Mouse (Mus musculus) limb, embryonic 13.5 days (tissue): ENCODE results near the gene Acvr1. TPM values are rescaled to one million over a fixed set of nuclear protein-coding genes. Genes with fewer than 3 reads are reported as not detected.

ENCODE experiments used
- ATAC-seq: fragments of 200-750 bp; cut with Nextera tagmentation; 2 replicates; pipeline ENCODE4 v1.8.0; 2017; ENCODE audit warnings: low read depth, moderate number of reproducible peaks, moderate TSS enrichment; ENCODE audit not compliant: low FRiP score
- H3K27ac ChIP-seq: fragments of 300-500 bp; sonication (generic); 2 replicates; pipeline ENCODE4 v1.5.1; 2015; ENCODE audit warnings: inconsistent platforms, mild to moderate bottlenecking, moderate library complexity
- H3K27me3 ChIP-seq: fragments of 300-500 bp; sonication (generic); 2 replicates; pipeline ENCODE4 v1.6.1; 2015; ENCODE audit warnings: mild to moderate bottlenecking, inconsistent platforms
- H3K36me3 ChIP-seq: fragments of 300-500 bp; sonication (generic); 2 replicates; pipeline ENCODE4 v1.6.1; 2015; ENCODE audit warnings: inconsistent platforms, mild to moderate bottlenecking, moderate library complexity
- H3K4me1 ChIP-seq: fragments of 300-500 bp; sonication (generic); 2 replicates; pipeline ENCODE4 v1.6.1; 2015; ENCODE audit warnings: inconsistent platforms
- H3K4me2 ChIP-seq: fragments of 300-500 bp; sonication (generic); replicated peaks from 2 replicates; pipeline ENCODE4 v1.6.1; 2015; ENCODE audit warnings: inconsistent platforms, mild to moderate bottlenecking, moderate library complexity
- H3K4me3 ChIP-seq: fragments of 300-500 bp; sonication (generic); 2 replicates; pipeline ENCODE4 v1.5.1; 2015; ENCODE audit warnings: moderate library complexity, mild to moderate bottlenecking, inconsistent platforms
- H3K9ac ChIP-seq: fragments of 300-500 bp; sonication (generic); 2 replicates; pipeline ENCODE4 v1.6.1; 2015; ENCODE audit warnings: mild to moderate bottlenecking, inconsistent platforms
- H3K9me3 ChIP-seq: fragments of 300-500 bp; sonication (generic); 2 replicates; pipeline ENCODE4 v1.6.1; 2016; ENCODE audit warnings: inconsistent platforms
- WGBS: fragments of 180-500 bp; shearing (Covaris S2); methylation state at CpG from one replicate; pipeline ENCODE4 v1.1.7; 2015; 5-methylcytosine and 5-hydroxymethylcytosine counted together
- polyA plus RNA-seq: library from polyadenylated mRNA; unstranded; fragments of >200 nt; fragmentation: Nextera tagmentation; extraction: Ambion mirVana; gene quantifications from 2 replicates; pipeline ENCODE4 v1.2.1, GENCODE M21; 2015

Acvr1 gene
- polyA plus RNA-seq, 1 experiment from 2014 or later = 8.6 TPM

DNA sequence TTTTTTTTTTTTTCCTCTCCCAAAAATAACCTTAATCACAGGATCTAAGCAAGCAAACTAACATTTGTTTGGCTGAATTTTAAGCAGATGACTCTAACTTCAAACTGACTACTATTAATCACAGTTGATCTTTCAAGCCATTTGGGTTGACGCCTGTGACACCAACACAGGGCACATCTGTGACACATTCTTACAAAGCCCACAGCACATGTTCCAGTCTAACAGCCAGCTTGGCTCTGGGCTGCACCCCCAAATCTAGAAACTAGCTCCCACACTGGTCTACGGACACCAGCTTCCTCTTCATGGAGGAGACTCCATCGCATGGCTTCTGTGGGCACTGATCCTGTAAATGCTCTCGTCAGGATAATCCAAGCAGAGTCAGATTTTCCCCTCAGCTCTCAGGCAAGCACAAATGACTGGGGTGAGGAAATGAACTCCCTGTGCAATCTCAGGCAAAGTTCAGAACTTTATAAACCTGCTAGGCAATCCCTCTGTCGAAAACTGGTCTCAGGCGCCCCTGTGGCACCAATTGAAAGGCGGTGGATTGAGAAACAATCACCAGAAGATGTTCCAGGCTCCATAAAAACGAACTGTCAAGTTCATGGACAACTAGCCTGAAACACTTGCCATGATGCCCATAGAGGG, 110.0 kb downstream of the Acvr1 start:
- WGBS = 89% methylated on average over 8 of the region's 8 CpGs
- no peak overlapping the region for H3K27ac ChIP-seq
- H3K9ac ChIP-seq = no peak overlapping the region
- H3K4me3 ChIP-seq = no peak overlapping the region
- H3K27me3 ChIP-seq = no peaks in the 10 kb centered on the region
- no peaks in the 10 kb centered on the region for H3K4me1 ChIP-seq
- no peak overlapping the region for H3K4me2 ChIP-seq
- no peaks in the 10 kb centered on the region for H3K9me3 ChIP-seq
- no peak for ATAC-seq
- peaks cover 59% of the 10 kb centered on the region for H3K36me3 ChIP-seq

DNA sequence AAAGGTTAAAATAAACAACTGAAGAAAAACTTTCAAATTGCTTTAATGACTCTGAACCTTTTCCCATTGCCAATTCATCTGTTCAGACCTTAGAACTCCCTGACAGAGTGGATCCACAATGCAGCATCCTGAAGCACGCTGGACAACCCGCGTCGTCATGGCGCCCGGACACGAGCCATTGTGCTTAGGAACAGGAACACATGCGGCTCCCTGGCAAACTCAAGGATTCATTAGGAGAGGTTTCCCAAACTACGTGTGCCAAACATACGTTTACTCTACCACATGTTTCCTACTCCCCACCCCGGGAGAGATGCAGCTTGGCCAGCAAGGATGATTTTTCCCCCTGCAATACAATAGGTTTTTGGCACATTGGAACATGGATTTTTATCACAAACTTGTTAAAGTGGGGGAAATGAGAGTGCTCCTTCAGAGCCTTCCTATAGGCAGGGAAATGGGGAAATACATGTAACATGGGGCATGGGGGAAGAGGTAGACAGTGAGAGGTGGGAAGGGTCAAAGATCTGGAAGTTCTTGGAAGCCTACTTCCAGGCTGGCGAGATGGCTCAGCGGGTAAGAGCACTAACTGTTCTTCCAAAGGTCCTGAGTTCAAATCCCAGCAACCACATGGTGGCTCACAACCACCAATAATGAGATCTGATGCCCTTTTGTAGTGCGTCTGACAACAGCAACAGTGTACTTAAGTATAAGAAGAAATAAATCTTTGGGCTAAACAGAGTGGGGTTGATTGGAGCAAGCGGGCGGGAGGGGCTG, 112.7 kb downstream of the Acvr1 start:
- WGBS = 92% methylated on average over 16 of the region's 16 CpGs
- H3K27me3 ChIP-seq = no peaks in the 10 kb centered on the region
- H3K36me3 ChIP-seq = peaks cover 50% of the 10 kb centered on the region
- H3K4me2 ChIP-seq = no peak overlapping the region
- no peak for ATAC-seq
- H3K27ac ChIP-seq = no peak overlapping the region
- H3K4me1 ChIP-seq = no peaks in the 10 kb centered on the region
- H3K9me3 ChIP-seq = no peaks in the 10 kb centered on the region
- H3K9ac ChIP-seq = no peak overlapping the region
- H3K4me3 ChIP-seq = no peak overlapping the region

DNA sequence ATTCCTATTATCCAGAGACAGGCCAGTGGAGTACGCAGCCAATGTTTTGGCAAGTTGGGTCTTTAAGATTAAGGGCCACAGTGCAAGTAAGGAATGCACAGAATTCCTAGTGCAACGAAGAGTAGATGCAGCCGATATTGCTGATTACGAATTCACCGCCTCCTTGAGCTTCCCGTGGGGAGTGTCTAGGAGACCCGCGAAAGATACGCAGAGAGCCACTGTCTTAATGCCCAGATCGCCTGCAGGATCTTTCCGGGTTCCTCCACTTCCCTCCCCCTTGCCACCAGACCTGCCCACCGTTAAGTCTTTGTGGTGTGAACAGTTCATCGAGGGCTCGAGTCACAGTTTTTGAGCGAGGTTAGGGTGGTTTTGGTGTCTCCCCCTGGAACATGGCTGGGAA, 120.0 kb downstream of the Acvr1 start:
- no peak overlapping the region for H3K27ac ChIP-seq

DNA sequence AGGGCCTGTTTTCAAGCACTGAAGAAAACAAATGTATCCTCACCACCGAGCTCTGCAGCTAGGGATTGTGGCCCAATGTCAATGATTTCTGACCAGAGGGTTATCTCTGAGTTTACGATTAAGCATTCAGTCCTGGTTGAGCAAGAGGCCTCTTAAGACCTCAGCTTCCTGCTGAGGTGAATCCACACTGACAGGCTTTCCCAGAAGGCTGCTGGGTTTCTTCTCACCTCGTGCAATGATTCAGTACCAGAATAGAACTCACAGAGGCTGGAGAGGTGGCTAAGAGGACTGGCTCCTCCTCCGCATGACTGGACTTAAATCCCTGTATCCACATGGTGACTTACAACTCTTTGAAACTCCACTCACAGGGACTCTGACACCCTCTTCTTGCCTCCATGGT, 123.8 kb downstream of the Acvr1 start:
- WGBS = 83% methylated on average over 4 of the region's 4 CpGs
- Histone ChIP-seq H3K4me2 (no peak overlapping the region), H3K4me3 (no peak overlapping the region), H3K36me3 (peaks cover 36% of the 10 kb centered on the region), H3K9ac (no peak overlapping the region), H3K27ac (no peak overlapping the region), H3K9me3 (no peaks in the 10 kb centered on the region), H3K4me1 (no peaks in the 10 kb centered on the region), H3K27me3 (no peaks in the 10 kb centered on the region)
- no peak for ATAC-seq

More for the DNA sequence above, 120.0 kb downstream of the Acvr1 start:
- Histone ChIP-seq H3K27me3 (no peaks in the 10 kb centered on the region), H3K4me2 (no peak overlapping the region), H3K4me3 (no peak overlapping the region), H3K4me1 (no peaks in the 10 kb centered on the region), H3K9ac (no peak overlapping the region), H3K36me3 (peaks cover 44% of the 10 kb centered on the region), H3K9me3 (no peaks in the 10 kb centered on the region)
- WGBS = 92% methylated on average over 15 of the region's 15 CpGs
- no peak for ATAC-seq

DNA sequence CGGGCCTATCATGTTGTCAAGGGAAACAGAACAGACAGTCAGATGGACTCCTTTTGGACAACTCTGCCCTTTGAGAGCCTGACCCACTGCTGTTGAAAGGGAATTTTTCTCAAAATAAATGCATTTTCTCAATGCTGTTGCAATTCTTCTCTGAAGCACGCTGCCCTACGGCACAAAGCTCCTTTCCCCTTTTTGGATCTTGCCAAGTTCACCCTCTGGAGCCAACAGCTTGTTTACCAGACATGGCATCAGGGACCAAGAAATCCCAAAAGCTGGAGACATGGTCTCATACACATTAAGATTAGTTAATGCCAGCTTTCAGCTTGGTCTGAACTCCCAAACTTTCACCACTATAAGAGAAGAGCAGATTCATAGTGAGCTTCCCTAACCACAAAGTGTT, 130.0 kb downstream of the Acvr1 start:
- WGBS = 98% methylated on average over 3 of the region's 3 CpGs
- no peak for ATAC-seq
- Histone ChIP-seq H3K9me3 (no peaks in the 10 kb centered on the region), H3K27ac (no peak overlapping the region), H3K27me3 (peaks cover 4% of the 10 kb centered on the region; the same call in 1 of the 2 replicates), H3K36me3 (peaks cover 11% of the 10 kb centered on the region; the same call in 1 of the 2 replicates), H3K9ac (no peak overlapping the region), H3K4me2 (no peak overlapping the region), H3K4me1 (peaks cover 10% of the 10 kb centered on the region; the same call in 1 of the 2 replicates), H3K4me3 (no peak overlapping the region)

DNA sequence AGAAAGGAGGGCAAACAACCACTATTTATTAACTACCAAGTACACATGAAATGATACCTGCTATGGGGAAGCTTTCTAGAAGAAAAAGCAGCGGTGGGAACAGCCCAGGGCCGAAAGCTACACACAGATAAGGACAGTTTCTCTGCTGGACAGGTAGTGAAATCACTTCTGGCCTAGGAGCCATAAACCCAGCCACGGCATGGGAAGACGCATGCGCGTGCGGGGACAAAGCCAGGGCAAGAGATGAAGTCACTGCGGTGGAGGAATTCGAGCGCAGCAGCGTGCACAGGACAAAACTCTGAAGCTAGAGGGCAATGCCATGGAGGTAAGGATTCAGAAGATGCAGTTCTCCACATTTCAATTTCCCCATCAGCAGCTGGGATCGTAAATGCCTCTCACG, 131.4 kb downstream of the Acvr1 start:
- H3K9ac ChIP-seq = no peak overlapping the region
- H3K27ac ChIP-seq = peak overlapping the region; percentile 2; the same call in 1 of the 2 replicates
- H3K36me3 ChIP-seq = peaks cover 13% of the 10 kb centered on the region; the same call in 1 of the 2 replicates
- peaks cover 10% of the 10 kb centered on the region; the same call in 1 of the 2 replicates for H3K4me1 ChIP-seq
- peaks cover 4% of the 10 kb centered on the region; the same call in 1 of the 2 replicates for H3K27me3 ChIP-seq
- ATAC-seq = no peak
- 57% methylated on average over 13 of the region's 13 CpGs for WGBS
- H3K4me3 ChIP-seq = no peak overlapping the region
- H3K9me3 ChIP-seq = no peaks in the 10 kb centered on the region
- peak overlapping the region; percentile 25; the same call in 1 of the 2 replicates for H3K4me2 ChIP-seq

DNA sequence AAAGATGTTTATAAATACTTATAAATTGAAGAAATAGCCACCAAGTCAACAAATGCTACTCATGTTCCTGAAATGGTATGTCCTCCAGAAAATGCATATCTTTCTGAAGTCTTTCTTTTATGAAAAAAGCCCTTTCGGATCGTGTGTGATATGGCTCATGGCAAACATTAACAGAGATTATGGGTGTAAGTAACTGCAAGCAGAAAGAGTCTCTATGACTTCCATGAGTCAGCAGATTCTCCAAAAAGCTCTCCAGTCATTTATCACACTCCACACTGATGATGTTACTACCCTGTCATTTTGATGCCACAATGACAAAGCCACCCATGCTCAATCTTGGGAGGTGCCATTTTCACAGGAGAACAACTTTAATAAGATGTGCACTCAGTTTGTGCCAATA, 132.5 kb downstream of the Acvr1 start:
- H3K27me3 ChIP-seq = peaks cover 4% of the 10 kb centered on the region; the same call in 1 of the 2 replicates
- no peak overlapping the region for H3K27ac ChIP-seq
- no peak overlapping the region for H3K4me2 ChIP-seq
- 92% methylated on average over 2 of the region's 2 CpGs for WGBS
- ATAC-seq = no peak
- no peak overlapping the region for H3K4me3 ChIP-seq
- H3K36me3 ChIP-seq = peaks cover 11% of the 10 kb centered on the region; the same call in 1 of the 2 replicates
- no peak overlapping the region for H3K9ac ChIP-seq
- H3K9me3 ChIP-seq = no peaks in the 10 kb centered on the region
- peaks cover 10% of the 10 kb centered on the region; the same call in 1 of the 2 replicates for H3K4me1 ChIP-seq

DNA sequence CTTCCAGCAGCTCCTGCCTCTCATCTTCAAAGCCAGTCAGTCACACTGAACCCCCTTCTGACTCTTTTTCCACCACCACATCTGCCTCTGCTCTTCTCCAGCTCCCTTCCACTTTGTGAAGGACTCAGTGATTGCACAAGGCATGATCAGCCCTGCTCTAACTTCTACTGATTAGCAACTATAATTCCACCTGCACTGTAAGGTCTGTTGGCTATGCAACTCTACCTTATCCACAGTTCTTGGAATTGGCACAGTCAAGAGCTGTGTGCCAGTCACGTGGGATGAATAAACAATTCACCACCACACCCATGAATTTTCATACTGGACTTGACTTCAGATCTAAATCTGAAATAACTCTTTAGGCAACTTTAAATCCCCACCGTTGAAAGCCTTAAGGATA, 133.6 kb downstream of the Acvr1 start:
- 0 out of 2 replicates have a peak, but pooled peaks cover 7% of the 10 kb centered on the region for H3K36me3 ChIP-seq
- H3K4me2 ChIP-seq = no peak overlapping the region
- H3K4me1 ChIP-seq = peaks cover 10% of the 10 kb centered on the region; the same call in 1 of the 2 replicates
- H3K27ac ChIP-seq = no peak overlapping the region
- H3K9ac ChIP-seq = no peak overlapping the region
- 91% methylated on average over 2 of the region's 2 CpGs for WGBS
- H3K4me3 ChIP-seq = no peak overlapping the region
- H3K9me3 ChIP-seq = no peaks in the 10 kb centered on the region
- H3K27me3 ChIP-seq = peaks cover 4% of the 10 kb centered on the region; the same call in 1 of the 2 replicates
- no peak for ATAC-seq

DNA sequence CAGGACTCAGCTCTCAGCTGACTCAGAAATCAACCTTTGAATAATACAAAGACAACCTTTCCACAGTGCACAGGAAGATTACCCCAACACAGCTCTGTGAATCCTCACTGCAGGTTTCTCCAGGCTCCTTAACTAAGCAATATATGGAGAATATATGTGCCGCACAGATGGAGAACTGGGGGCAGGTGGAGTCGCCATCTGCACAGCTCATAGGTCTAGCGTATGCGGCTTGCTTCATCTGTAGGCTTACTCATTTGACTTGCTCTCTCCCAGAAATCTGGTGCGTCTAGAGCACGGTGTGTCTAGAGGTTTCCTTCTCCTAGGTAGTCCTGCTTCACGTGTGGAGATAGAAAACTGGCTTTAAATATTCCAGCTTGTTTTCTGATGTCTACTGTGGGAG, 134.7 kb downstream of the Acvr1 start:
- Histone ChIP-seq H3K27ac (no peak overlapping the region), H3K9me3 (no peaks in the 10 kb centered on the region), H3K36me3 (0 out of 2 replicates have a peak, but pooled peaks cover 7% of the 10 kb centered on the region), H3K4me3 (no peak overlapping the region), H3K27me3 (peaks cover 4% of the 10 kb centered on the region; the same call in 1 of the 2 replicates), H3K9ac (no peak overlapping the region), H3K4me1 (peaks cover 10% of the 10 kb centered on the region; the same call in 1 of the 2 replicates), H3K4me2 (no peak overlapping the region)
- ATAC-seq = no peak
- 94% methylated on average over 7 of the region's 7 CpGs for WGBS

DNA sequence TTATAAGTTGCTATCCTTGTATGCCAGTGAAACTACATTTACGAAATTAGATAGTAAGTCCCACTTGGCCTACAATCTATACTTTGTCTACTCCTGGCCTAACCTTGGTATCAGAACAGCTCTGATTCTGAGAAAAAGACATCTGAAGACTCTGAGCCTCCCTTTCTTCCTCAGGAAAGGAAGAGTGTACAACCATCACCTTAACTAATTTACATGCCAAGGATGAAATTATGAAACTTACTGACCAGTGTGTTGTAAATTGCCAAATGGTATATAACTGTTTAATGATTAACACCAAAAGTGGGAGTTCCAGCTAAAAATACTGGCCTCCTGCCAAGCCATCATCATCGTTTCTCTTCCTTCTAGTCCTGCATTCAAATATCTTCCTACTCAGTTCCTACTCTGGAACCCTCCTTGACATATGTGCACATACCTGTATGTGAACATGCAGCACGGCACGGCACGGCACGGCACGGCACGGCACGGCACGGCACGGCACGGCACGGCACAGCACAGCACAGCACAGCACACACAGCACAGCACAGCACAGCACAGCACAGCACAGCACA, 141.4 kb downstream of the Acvr1 start:
- Histone ChIP-seq H3K36me3 (0 out of 2 replicates have a peak, but pooled peaks cover 2% of the 10 kb centered on the region), H3K27me3 (no peaks in the 10 kb centered on the region), H3K4me3 (no peak overlapping the region), H3K9ac (no peak overlapping the region), H3K4me2 (no peak overlapping the region), H3K4me1 (no peaks in the 10 kb centered on the region), H3K9me3 (no peaks in the 10 kb centered on the region), H3K27ac (no peak overlapping the region)
- WGBS = 95% methylated on average over 13 of the region's 13 CpGs
- no peak for ATAC-seq

DNA sequence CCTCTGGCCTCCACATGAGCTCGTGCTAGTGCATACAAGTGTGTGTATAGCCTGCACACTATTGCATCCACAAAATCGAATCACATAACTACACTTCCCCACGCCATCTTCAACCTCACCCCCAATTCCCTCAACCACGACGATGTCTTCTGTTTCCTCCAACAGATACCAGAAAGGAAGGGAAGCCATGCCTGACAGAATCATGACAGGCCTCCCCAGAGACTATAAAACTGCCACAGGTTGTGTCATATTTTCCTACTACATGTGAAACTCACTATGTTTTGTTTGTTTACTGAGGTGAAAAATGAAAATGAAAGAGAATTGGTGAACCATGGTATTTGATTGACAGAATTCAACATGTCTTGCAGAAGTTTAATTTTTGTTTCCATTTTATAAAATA, 143.6 kb downstream of the Acvr1 start:
- Histone ChIP-seq H3K36me3 (0 out of 2 replicates have a peak, but pooled peaks cover 2% of the 10 kb centered on the region), H3K27me3 (no peaks in the 10 kb centered on the region), H3K9ac (no peak overlapping the region), H3K4me2 (no peak overlapping the region), H3K4me1 (no peaks in the 10 kb centered on the region), H3K9me3 (no peaks in the 10 kb centered on the region), H3K4me3 (no peak overlapping the region), H3K27ac (no peak overlapping the region)
- no peak for ATAC-seq
- 85% methylated on average over 5 of the region's 5 CpGs for WGBS

DNA sequence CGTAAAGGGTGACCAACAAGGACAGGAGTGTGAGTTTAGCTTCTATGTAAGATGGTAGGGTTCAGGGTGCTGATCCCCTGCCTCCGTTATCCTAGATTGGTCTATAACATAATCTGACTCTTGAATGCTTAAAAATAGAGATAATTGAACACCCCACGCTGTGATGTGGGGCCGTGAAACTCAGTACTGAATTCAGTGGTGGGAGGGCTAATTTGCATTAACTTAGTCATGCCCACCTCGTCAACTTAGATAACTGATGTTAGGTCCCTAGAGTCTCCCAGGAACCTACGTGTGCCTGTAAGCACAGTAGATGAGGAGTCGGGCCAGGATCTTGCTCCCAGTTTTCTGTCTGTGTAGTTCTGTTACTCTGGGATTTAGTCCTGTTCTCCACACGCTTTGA, 147.4 kb downstream of the Acvr1 start:
- Histone ChIP-seq H3K4me2 (no peak overlapping the region), H3K4me3 (no peak overlapping the region), H3K4me1 (no peaks in the 10 kb centered on the region), H3K27me3 (no peaks in the 10 kb centered on the region), H3K9me3 (no peaks in the 10 kb centered on the region), H3K9ac (no peak overlapping the region), H3K36me3 (no peaks in the 10 kb centered on the region), H3K27ac (no peak overlapping the region)
- no peak for ATAC-seq
- 89% methylated on average over 8 of the region's 8 CpGs for WGBS
